Mouse (Mus musculus): Measurements from ENCODE around the gene Ttll11.

- TF ChIP-seq POLR2A (IDR thresholded peaks at IDR 0.05; ENCODE audit: borderline replicate concordance, low read depth, low read length) (no peak), CTCF (IDR thresholded peaks at IDR 0.05; ENCODE audit: low read depth, low read length) (no peak)
These were observed 256.0 kb downstream of the Ttll11 start for GRCm38 (mm10) chr2:35723691-35724090.

All from bone marrow macrophage, adult 2 months (primary cell).